Mouse (Mus musculus) natural killer cell, adult 2 months (primary cell): ENCODE results near the gene Ece1.
A peak's percentile ranks its signal among the peaks of the same experiment; 100 is the strongest.

Source experiments
- DNase-seq, 2 experiments: peaks; one replicate each; pipeline ENCODE4 v3.0.0; 2022; ENCODE audit warnings: low spot score in 2 of 2

Gene Ece1

DNA sequence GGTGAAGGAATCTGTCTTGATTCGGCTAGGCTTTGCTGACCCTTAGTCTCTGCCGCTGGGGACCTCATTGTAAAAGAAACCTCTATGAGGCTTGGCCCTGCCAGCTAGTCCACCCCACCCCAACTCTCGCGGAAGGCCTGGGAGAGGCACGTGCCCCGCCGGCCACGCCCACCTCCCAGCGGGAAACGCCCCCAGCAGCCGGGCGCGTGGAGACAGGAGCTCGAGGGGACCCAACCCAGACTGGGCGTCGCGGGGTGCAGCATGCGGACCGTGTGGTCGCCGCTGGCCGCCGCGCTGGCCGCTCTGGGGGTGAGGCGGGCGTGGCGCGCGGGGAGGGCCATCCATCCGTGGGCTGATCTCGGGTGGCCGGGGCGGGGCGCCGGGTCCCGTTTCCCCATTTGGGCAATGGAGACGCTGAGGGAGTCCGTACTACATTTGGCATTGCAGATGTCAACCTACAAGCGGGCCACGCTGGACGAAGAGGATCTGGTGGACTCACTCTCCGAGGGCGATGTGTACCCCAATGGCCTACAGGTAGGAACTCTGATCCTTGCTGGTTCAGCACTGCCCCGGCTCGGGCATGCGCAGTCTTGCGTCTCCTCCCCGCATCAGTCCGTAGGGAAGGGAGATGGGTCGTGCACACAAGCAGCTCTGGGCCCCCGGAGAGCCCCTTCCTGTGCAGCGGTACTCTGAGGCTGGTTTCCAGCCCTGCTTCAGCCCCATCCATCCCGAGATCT, 51.5 kb downstream of the Ece1 start:
- peak; percentile 27 to 63 for DNase-seq

DNA sequence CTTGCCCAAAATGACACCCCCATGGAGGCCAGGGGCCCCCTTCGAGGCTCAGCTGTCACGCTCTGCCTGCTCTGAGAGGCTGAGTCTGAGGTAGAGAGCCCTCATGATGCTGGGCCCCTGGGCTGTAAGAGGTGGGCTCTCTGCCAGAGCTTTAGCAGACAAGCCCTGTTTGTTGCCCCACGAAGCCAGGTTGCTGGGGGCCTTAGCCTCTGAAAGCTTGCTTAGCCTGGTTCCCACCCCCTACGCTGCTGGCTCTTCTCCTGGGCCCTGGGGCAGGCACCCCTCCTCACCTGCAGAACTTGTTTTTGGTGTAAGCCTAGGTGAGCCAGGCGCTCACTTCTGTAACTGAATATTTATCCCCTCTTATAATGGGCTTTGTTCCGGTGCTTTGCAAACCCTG, 55.6 kb downstream of the Ece1 start:
- no peak for DNase-seq

GRCm38 (mm10) chr4:137918559-137918958, 56.5 kb downstream of the Ece1 start:
- DNase-seq, result no peak

GRCm38 (mm10) chr4:137919116-137919515, 57.1 kb downstream of the Ece1 start:
- DNase-seq, result no peak

GRCm38 (mm10) chr4:137920005-137920404, 58.0 kb downstream of the Ece1 start:
- no peak for DNase-seq

DNA sequence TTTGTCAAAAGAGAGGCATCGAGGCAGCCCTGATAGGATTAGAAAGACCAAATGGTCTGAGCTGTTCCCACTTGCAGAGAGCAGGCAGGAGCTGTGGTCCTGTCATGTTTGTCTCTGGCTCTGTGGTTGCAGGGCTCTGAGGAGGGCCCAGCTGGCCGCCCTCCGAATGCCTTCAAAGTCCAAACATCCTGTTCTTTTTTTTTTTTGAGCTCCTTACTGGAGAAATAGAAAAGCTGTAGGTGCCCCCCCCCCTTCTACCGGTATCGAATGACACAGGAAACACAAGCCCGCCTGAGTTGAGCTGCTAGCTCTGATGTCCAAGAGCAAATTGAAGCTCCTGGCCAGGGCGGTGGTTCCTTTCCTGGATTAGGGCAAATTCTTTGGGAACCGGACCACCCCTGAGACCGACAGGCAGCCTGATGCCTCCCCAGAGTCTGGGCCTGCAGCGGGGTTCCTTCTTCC, 58.5 kb downstream of the Ece1 start:
- no peak for DNase-seq

- no peak for DNase-seq
Measured at GRCm38 (mm10) chr4:137921510-137921909, 59.5 kb downstream of the Ece1 start.

- DNase-seq, result no peak
Measured at GRCm38 (mm10) chr4:137923052-137923451, 61.0 kb downstream of the Ece1 start.

GRCm38 (mm10) chr4:137925176-137925575, 63.1 kb downstream of the Ece1 start:
- DNase-seq, result no peak

GRCm38 (mm10) chr4:137926161-137926560, 64.1 kb downstream of the Ece1 start:
- no peak for DNase-seq

GRCm38 (mm10) chr4:137927136-137927535, 65.1 kb downstream of the Ece1 start:
- no peak for DNase-seq

DNA sequence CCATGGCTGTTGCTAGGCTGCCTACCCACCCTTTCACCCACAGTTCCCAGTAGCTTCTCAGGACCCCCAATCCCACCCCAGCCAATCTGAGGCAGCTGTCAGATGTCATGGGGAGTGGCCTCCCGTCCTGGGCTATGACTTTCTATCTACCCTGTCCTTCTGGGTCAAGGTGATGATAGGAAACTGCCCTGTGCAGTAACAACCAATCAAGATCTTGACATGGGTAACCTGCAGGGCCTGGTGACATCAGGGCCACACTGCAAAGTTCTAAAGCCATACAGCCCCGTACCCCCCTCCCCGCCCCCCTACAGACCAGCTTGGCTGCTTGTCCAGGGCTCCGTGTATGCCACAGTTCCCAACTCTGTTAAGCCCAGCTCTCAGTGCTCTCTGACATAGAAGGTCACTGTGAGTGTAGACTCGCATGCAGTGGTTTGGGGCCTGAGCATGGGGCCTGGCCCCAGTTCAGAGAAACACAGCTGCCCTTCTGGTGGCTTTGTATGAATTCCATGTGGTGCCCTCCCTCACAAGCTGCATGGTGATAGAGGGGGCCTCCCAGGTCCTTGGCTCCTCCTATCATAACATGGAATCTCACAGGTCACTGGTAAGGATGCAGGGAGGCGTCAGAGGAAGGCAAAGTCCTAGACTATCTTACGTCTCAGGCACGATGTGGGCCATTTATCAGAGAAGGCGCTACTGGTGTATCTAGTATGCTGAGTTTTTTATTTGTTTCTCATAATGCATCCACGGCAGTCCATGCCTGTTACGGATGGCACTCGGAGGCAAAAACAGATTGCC, 65.9 kb downstream of the Ece1 start:
- no peak for DNase-seq

DNA sequence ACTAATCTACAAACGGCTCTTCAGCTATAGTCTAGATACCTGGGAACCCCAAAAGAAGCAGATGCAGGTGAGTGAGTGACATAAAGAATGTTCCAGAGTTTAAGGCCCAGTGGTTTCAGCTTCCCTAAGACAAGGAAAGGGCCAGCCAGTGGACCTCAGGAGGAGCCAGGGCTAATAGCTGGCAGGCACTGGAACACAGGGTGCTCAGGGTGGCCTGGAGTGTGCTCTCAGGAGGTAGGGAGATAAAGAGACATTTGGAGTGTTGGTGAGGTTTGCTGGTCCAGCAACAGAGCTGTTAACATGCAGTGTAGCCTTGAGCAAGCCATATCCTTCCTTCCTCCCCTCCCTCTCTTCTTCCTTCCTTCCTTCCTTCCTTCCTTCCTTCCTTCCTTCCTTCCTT, 66.8 kb downstream of the Ece1 start:
- DNase-seq, result no peak

- DNase-seq, result no peak
Measured at GRCm38 (mm10) chr4:137929341-137930016, 67.4 kb downstream of the Ece1 start.

- DNase-seq, result no peak
Measured at GRCm38 (mm10) chr4:137930500-137931008, 68.5 kb downstream of the Ece1 start.

DNA sequence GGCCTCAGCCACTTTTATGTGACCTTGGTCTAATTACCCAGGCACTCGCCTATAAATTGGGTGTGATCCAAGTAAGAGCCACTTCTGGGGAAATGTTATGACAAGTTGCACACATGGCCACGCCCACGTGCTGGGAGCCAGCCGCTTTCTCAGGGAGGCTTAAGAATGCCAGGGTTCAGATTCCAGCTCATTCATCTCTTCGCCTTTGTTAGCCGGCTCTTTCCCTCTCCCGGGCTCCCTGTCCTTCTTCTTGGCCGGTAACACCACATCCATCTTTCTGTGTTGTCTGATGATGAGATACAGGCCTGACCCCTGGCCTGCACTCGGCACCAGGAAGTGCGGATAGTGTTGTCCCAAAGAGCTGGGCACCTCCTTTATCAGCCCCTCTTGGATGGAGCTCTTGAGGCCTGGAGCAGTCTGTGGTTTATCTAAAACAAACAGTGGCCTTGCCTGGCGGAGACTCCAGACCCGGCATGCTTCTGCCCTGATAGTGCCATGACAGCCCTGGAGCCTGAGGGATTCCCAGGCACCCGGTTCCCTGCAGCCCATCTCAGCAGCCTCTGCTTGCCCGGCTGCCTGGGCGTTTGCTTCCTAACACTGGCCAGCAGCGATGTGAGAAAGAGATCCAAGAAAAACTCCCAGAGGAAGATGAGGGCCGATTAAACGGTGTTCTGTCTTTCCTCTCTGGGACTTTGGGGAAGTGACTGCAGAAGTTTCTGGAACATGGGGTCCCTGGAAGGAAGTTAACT, 69.1 kb downstream of the Ece1 start:
- no peak for DNase-seq

GRCm38 (mm10) chr4:137932554-137933178, 70.6 kb downstream of the Ece1 start:
- DNase-seq, result no peak

DNA sequence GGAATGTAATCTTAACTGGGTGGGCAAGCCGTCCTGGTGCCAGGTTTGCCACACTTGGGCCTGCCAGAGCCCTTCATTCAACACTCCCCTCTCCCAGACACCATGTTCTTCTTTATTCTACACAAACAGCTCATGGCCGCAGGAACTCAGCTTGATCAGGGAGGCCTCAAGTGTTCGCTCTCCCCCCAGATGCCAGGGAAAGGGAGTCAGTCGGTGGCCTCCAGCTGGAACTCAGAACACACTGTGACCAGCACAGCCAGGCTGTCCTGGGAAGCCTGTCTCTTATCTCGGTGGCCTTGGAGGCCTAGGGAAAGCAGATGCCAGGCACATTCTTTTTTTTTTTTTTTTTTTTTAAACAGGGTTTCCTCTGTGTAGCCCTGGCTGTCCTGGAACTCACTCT, 71.3 kb downstream of the Ece1 start:
- DNase-seq, result no peak

DNA sequence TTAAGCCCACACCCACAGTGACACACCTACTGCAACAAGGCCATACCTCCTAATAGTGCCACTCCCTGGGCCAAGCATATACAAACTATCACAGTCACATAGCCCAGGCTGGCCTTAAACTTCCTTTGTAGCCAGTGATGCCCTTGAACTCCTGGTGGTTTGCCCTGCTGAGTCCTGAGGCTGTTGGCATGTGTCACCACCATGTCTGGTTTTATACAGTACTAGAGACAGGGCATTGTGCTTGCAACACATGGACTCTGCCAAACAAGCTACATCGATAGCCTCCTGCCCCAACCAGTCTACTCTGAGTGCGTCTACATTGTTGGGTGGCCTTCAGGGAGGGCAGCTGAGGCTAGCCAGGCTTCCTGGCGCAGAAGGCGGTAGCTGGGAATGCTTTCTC, 74.1 kb downstream of the Ece1 start:
- no peak for DNase-seq

- DNase-seq, result no peak
Measured at GRCm38 (mm10) chr4:137940061-137940460, 78.0 kb downstream of the Ece1 start.
